Mouse (Mus musculus): ENCODE measurements around the gene Lgr6. TPM values are rescaled to one million over a fixed set of nuclear protein-coding genes. Genes with fewer than 3 reads are reported as not detected.

Lgr6 gene
- polyA plus RNA-seq, 1 experiment: 0.81 TPM

GRCm38 (mm10) chr1:135136500-135136899, 31.4 kb upstream of the Lgr6 start:
- H3K9me3 ChIP-seq (replicated peaks; ENCODE audit: control insufficient read depth, insufficient read depth, low read length, poor library complexity, severe bottlenecking): no peaks in the 10 kb centered on the region
- no peak overlapping the region for H3K27ac ChIP-seq (ENCODE audit: insufficient read depth, low read length)
- H3K4me1 ChIP-seq (ENCODE audit: control insufficient read depth, insufficient read depth, low read length): peaks cover 3% of the 10 kb centered on the region
- H3K27me3 ChIP-seq (ENCODE audit: control insufficient read depth, insufficient read depth, low read length, poor library complexity, severe bottlenecking): no peaks in the 10 kb centered on the region
- no peak overlapping the region for H3K9ac ChIP-seq (ENCODE audit: low read depth, poor library complexity, severe bottlenecking)
- no peak for TF ChIP-seq POLR2A (IDR thresholded peaks at IDR 0.05; ENCODE audit: insufficient read depth, low read length)
- TF ChIP-seq EP300 (IDR thresholded peaks at IDR 0.05; ENCODE audit: insufficient read depth, low read depth, low read length): no peak
- peak; percentile 74 for TF ChIP-seq CTCF (IDR thresholded peaks at IDR 0.05; ENCODE audit: low read depth, low read length)
- no peaks in the 10 kb centered on the region for H3K36me3 ChIP-seq (ENCODE audit: control insufficient read depth, insufficient read depth, low read length, poor library complexity, severe bottlenecking)
- no peak overlapping the region for H3K4me3 ChIP-seq (ENCODE audit: low read depth, low read length)

GRCm38 (mm10) chr1:135135111-135135787, 30.2 kb upstream of the Lgr6 start:
- H3K27ac ChIP-seq (ENCODE audit: insufficient read depth, low read length): no peak overlapping the region
- H3K9ac ChIP-seq (ENCODE audit: low read depth, poor library complexity, severe bottlenecking): no peak overlapping the region
- no peaks in the 10 kb centered on the region for H3K27me3 ChIP-seq (ENCODE audit: control insufficient read depth, insufficient read depth, low read length, poor library complexity, severe bottlenecking)
- H3K36me3 ChIP-seq (ENCODE audit: control insufficient read depth, insufficient read depth, low read length, poor library complexity, severe bottlenecking): no peaks in the 10 kb centered on the region
- no peak overlapping the region for H3K4me3 ChIP-seq (ENCODE audit: low read depth, low read length)
- TF ChIP-seq EP300 (IDR thresholded peaks at IDR 0.05; ENCODE audit: insufficient read depth, low read depth, low read length) (no peak), CTCF (IDR thresholded peaks at IDR 0.05; ENCODE audit: low read depth, low read length) (no peak), POLR2A (IDR thresholded peaks at IDR 0.05; ENCODE audit: insufficient read depth, low read length) (no peak)
- no peaks in the 10 kb centered on the region for H3K9me3 ChIP-seq (replicated peaks; ENCODE audit: control insufficient read depth, insufficient read depth, low read length, poor library complexity, severe bottlenecking)
- H3K4me1 ChIP-seq (ENCODE audit: control insufficient read depth, insufficient read depth, low read length): peaks cover 3% of the 10 kb centered on the region

- Histone ChIP-seq H3K4me3 (ENCODE audit: low read depth, low read length) (no peak overlapping the region), H3K36me3 (ENCODE audit: control insufficient read depth, insufficient read depth, low read length, poor library complexity, severe bottlenecking) (no peaks in the 10 kb centered on the region), H3K27ac (ENCODE audit: insufficient read depth, low read length) (no peak overlapping the region), H3K27me3 (ENCODE audit: control insufficient read depth, insufficient read depth, low read length, poor library complexity, severe bottlenecking) (no peaks in the 10 kb centered on the region), H3K9me3 (replicated peaks; ENCODE audit: control insufficient read depth, insufficient read depth, low read length, poor library complexity, severe bottlenecking) (no peaks in the 10 kb centered on the region), H3K9ac (ENCODE audit: low read depth, poor library complexity, severe bottlenecking) (no peak overlapping the region), H3K4me1 (ENCODE audit: control insufficient read depth, insufficient read depth, low read length) (peaks cover 9% of the 10 kb centered on the region)
- TF ChIP-seq EP300 (IDR thresholded peaks at IDR 0.05; ENCODE audit: insufficient read depth, low read depth, low read length): no peak
- no peak for TF ChIP-seq CTCF (IDR thresholded peaks at IDR 0.05; ENCODE audit: low read depth, low read length)
- no peak for TF ChIP-seq POLR2A (IDR thresholded peaks at IDR 0.05; ENCODE audit: insufficient read depth, low read length)
Measured at GRCm38 (mm10) chr1:135133678-135134435, 28.8 kb upstream of the Lgr6 start.

- Histone ChIP-seq H3K36me3 (ENCODE audit: control insufficient read depth, insufficient read depth, low read length, poor library complexity, severe bottlenecking) (no peaks in the 10 kb centered on the region), H3K27me3 (ENCODE audit: control insufficient read depth, insufficient read depth, low read length, poor library complexity, severe bottlenecking) (no peaks in the 10 kb centered on the region), H3K27ac (ENCODE audit: insufficient read depth, low read length) (no peak overlapping the region), H3K4me1 (ENCODE audit: control insufficient read depth, insufficient read depth, low read length) (peaks cover 9% of the 10 kb centered on the region), H3K9ac (ENCODE audit: low read depth, poor library complexity, severe bottlenecking) (no peak overlapping the region), H3K4me3 (ENCODE audit: low read depth, low read length) (no peak overlapping the region), H3K9me3 (replicated peaks; ENCODE audit: control insufficient read depth, insufficient read depth, low read length, poor library complexity, severe bottlenecking) (no peaks in the 10 kb centered on the region)
- TF ChIP-seq CTCF (IDR thresholded peaks at IDR 0.05; ENCODE audit: low read depth, low read length) (no peak), EP300 (IDR thresholded peaks at IDR 0.05; ENCODE audit: insufficient read depth, low read depth, low read length) (no peak), POLR2A (IDR thresholded peaks at IDR 0.05; ENCODE audit: insufficient read depth, low read length) (no peak)
Measured at GRCm38 (mm10) chr1:135132893-135133369, 27.9 kb upstream of the Lgr6 start.

- Histone ChIP-seq H3K27me3 (ENCODE audit: control insufficient read depth, insufficient read depth, low read length, poor library complexity, severe bottlenecking) (no peaks in the 10 kb centered on the region), H3K4me3 (ENCODE audit: low read depth, low read length) (no peak within 1 kb of the TSS), H3K36me3 (ENCODE audit: control insufficient read depth, insufficient read depth, low read length, poor library complexity, severe bottlenecking) (no peaks in the 10 kb centered on the region), H3K27ac (ENCODE audit: insufficient read depth, low read length) (no peak within 1 kb of the TSS), H3K9ac (ENCODE audit: low read depth, poor library complexity, severe bottlenecking) (no peak within 1 kb of the TSS), H3K9me3 (replicated peaks; ENCODE audit: control insufficient read depth, insufficient read depth, low read length, poor library complexity, severe bottlenecking) (no peaks in the 10 kb centered on the region), H3K4me1 (ENCODE audit: control insufficient read depth, insufficient read depth, low read length) (peaks cover 9% of the 10 kb centered on the region)
- TF ChIP-seq EP300 (IDR thresholded peaks at IDR 0.05; ENCODE audit: insufficient read depth, low read depth, low read length) (no peak), POLR2A (IDR thresholded peaks at IDR 0.05; ENCODE audit: insufficient read depth, low read length) (no peak), CTCF (IDR thresholded peaks at IDR 0.05; ENCODE audit: low read depth, low read length) (peak; percentile 52)
Measured at GRCm38 (mm10) chr1:135132473-135132872, 27.4 kb upstream of the Lgr6 start, which contains the start of gene Ptpn7. Ptpn7 (plus strand) TSS chr1:135132700.

- no peak overlapping the region for H3K27ac ChIP-seq (ENCODE audit: insufficient read depth, low read length)
- peaks cover 9% of the 10 kb centered on the region for H3K4me1 ChIP-seq (ENCODE audit: control insufficient read depth, insufficient read depth, low read length)
- no peak overlapping the region for H3K9ac ChIP-seq (ENCODE audit: low read depth, poor library complexity, severe bottlenecking)
- H3K9me3 ChIP-seq (replicated peaks; ENCODE audit: control insufficient read depth, insufficient read depth, low read length, poor library complexity, severe bottlenecking): no peaks in the 10 kb centered on the region
- no peaks in the 10 kb centered on the region for H3K36me3 ChIP-seq (ENCODE audit: control insufficient read depth, insufficient read depth, low read length, poor library complexity, severe bottlenecking)
- H3K4me3 ChIP-seq (ENCODE audit: low read depth, low read length): no peak overlapping the region
- no peak for TF ChIP-seq POLR2A (IDR thresholded peaks at IDR 0.05; ENCODE audit: insufficient read depth, low read length)
- no peak for TF ChIP-seq CTCF (IDR thresholded peaks at IDR 0.05; ENCODE audit: low read depth, low read length)
- no peak for TF ChIP-seq EP300 (IDR thresholded peaks at IDR 0.05; ENCODE audit: insufficient read depth, low read depth, low read length)
- no peaks in the 10 kb centered on the region for H3K27me3 ChIP-seq (ENCODE audit: control insufficient read depth, insufficient read depth, low read length, poor library complexity, severe bottlenecking)
Measured at GRCm38 (mm10) chr1:135131560-135131959, 26.5 kb upstream of the Lgr6 start.

Data from ES-Bruce4 (cell line).